Mouse (Mus musculus): Measurements from ENCODE around the gene Plek. TPM values are rescaled to one million over a fixed set of nuclear protein-coding genes. Genes with fewer than 3 reads are reported as not detected.

Plek gene
- polyA plus RNA-seq, 1 experiment from 2014 or later: 6.1 TPM

DNA sequence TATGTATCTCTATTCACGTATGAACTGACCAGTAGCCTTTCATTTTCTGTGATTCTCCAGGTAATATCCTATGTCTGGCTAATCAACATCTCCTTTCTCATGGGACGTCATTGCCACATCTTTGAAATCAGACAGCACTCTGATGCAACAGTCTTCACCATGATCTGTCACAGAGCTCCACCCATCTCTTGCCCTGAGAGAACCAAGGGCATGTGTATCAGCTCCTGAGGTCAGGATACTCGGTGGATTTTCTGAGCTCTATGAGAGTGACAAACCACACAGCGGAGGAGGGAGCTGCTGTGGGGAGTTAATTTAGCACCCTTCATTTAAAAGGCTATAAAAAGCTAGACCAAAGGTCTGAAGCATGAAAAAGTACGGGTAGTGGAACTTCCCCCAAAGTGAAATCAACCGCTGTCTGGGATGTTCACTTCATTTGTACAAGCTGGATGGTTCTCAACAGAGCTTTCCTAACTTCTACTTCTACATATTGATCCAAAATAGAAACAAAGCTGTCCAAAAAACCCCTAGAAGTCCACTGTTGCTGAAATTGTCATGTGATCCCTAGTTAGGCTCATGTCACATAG is 64.3 kb downstream of the Plek start:
- 89% methylated on average over 6 of the region's 6 CpGs for WGBS
- ATAC-seq (ENCODE audit: low FRiP score): no peak
- no peak overlapping the region for H3K9ac ChIP-seq (ENCODE audit: low read length)

DNA sequence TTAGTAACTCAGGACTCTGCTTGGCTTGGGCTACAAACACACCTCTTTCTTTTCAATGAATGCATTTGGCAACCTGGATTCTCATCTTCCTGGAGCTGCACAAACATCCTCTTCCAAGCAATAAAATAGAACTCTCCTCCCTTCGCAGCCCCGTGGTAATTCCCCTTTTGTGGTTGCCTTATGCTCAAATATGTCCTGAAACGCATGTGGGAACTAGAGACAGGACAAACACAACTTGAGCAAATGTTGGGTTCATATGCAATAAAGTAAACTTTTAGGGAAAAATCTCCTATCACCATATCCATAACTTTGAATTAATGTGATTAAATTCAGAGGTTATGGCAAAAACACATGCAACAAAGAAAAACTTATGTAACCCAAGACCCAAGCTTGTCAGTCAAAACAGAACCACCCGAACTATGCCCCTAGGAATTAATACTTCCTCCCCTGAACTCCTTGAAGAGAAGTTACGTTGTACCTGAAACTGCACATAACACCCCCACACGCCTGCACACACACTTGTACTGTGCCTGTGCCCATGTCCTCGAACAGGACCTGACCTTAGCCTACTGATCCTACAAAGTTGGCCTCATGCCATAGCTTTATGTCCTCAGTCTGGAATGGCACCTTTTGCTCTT is 65.5 kb downstream of the Plek start:
- Histone ChIP-seq H3K36me3 (ENCODE audit: control insufficient read depth, insufficient read depth, low read length) (no peaks in the 10 kb centered on the region), H3K27me3 (ENCODE audit: control insufficient read depth, insufficient read depth, low read length) (no peaks in the 10 kb centered on the region), H3K27ac (ENCODE audit: low read depth, low read length) (no peak overlapping the region), H3K4me2 (no peak overlapping the region), H3K4me3 (ENCODE audit: low read depth, low read length) (no peak overlapping the region), H3K9me3 (ENCODE audit: control insufficient read depth, low read length) (no peaks in the 10 kb centered on the region), H3K4me1 (ENCODE audit: control insufficient read depth, insufficient read depth, low read length) (no peaks in the 10 kb centered on the region), H3K9ac (ENCODE audit: low read length) (no peak overlapping the region)
- no peak for ATAC-seq (ENCODE audit: low FRiP score)
- DNase-seq (ENCODE audit: low spot score, missing footprints): no peak
- 90% methylated on average over 7 of the region's 7 CpGs for WGBS

More for the DNA sequence above, 64.3 kb downstream of the Plek start:
- no peaks in the 10 kb centered on the region for H3K27me3 ChIP-seq (ENCODE audit: control insufficient read depth, insufficient read depth, low read length)
- H3K27ac ChIP-seq (ENCODE audit: low read depth, low read length): no peak overlapping the region
- H3K4me1 ChIP-seq (ENCODE audit: control insufficient read depth, insufficient read depth, low read length): no peaks in the 10 kb centered on the region
- no peaks in the 10 kb centered on the region for H3K36me3 ChIP-seq (ENCODE audit: control insufficient read depth, insufficient read depth, low read length)
- H3K9me3 ChIP-seq (ENCODE audit: control insufficient read depth, low read length): no peaks in the 10 kb centered on the region
- H3K4me3 ChIP-seq (ENCODE audit: low read depth, low read length): no peak overlapping the region
- no peak overlapping the region for H3K4me2 ChIP-seq
- DNase-seq (ENCODE audit: low spot score, missing footprints): no peak

DNA sequence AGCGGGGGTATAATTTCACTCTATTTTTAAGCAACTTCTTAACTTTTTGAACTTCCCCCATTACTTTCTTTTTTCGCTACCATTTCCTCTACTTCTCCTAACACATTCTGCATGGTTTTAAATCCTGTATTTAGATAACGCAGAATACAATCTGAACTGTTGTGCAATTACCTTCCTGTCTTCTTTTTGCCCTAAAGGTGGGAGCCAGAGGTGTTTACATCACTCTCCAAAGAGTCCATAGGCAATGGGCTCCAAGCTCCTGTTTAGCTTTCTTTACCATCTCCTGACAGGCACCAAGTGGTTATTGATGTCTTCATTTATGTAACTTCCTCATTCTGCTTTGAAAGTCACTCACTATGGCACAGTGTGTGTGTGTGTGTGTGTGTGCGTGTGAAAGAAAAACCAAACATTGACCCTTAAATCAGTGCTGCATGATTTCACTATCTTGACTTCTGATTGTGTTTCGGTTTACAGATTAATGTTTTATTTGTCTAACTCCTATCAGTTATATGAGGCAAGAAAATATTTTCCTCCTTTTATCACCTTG is 73.9 kb downstream of the Plek start:
- no peaks in the 10 kb centered on the region for H3K36me3 ChIP-seq (ENCODE audit: control insufficient read depth, insufficient read depth, low read length)
- H3K4me2 ChIP-seq: no peak overlapping the region
- DNase-seq (ENCODE audit: low spot score, missing footprints): no peak
- 90% methylated on average over 5 of the region's 5 CpGs for WGBS
- ATAC-seq (ENCODE audit: low FRiP score): no peak
- no peaks in the 10 kb centered on the region for H3K4me1 ChIP-seq (ENCODE audit: control insufficient read depth, insufficient read depth, low read length)
- no peaks in the 10 kb centered on the region for H3K27me3 ChIP-seq (ENCODE audit: control insufficient read depth, insufficient read depth, low read length)
- H3K9ac ChIP-seq (ENCODE audit: low read length): no peak overlapping the region
- no peaks in the 10 kb centered on the region for H3K9me3 ChIP-seq (ENCODE audit: control insufficient read depth, low read length)
- no peak overlapping the region for H3K27ac ChIP-seq (ENCODE audit: low read depth, low read length)
- H3K4me3 ChIP-seq (ENCODE audit: low read depth, low read length): no peak overlapping the region

DNA sequence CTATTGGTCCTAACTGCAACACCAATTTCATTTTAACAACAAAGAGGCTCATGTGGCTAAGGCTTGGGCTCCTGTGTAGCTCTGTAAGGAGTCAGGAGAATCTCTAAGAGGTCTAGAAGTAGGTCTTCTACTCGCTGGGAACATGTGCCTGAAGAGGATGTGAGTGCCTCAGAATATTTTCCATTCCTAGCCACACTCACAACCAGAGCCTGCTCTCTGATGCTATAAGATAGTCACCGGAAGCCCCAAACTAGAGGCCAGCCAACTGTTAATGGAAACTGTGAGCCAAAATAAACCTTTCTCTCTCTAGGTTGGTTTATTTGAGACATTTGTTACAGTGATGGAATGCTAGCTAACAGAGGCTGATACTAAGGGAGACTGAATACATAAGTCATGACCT is 74.6 kb downstream of the Plek start:
- Histone ChIP-seq H3K9ac (ENCODE audit: low read length) (no peak overlapping the region), H3K27ac (ENCODE audit: low read depth, low read length) (no peak overlapping the region), H3K9me3 (ENCODE audit: control insufficient read depth, low read length) (no peaks in the 10 kb centered on the region), H3K36me3 (ENCODE audit: control insufficient read depth, insufficient read depth, low read length) (no peaks in the 10 kb centered on the region), H3K4me1 (ENCODE audit: control insufficient read depth, insufficient read depth, low read length) (no peaks in the 10 kb centered on the region), H3K27me3 (ENCODE audit: control insufficient read depth, insufficient read depth, low read length) (no peaks in the 10 kb centered on the region), H3K4me3 (ENCODE audit: low read depth, low read length) (no peak overlapping the region), H3K4me2 (no peak overlapping the region)
- no peak for ATAC-seq (ENCODE audit: low FRiP score)
- no peak for DNase-seq (ENCODE audit: low spot score, missing footprints)
- WGBS: 78% methylated on average over 2 of the region's 2 CpGs

DNA sequence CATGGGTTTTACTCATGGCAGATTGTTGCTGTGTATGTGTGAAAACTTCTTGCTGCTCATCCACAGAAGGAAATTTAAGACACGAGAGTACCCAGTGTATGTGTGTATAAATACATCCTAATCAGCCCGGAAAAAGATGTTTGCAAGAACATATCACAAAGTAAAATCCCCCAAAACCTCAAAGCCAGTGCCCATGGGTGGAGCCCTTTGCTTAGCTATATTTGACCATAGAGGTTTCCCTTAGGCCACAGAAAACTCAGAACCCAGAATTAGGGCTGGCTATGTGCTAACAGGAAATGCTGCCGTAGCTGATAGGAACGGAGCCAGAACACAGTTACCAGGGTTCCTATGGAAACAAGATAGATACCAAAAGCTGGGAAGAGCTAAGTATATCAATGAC is 75.2 kb downstream of the Plek start:
- Histone ChIP-seq H3K9ac (ENCODE audit: low read length) (no peak overlapping the region), H3K27ac (ENCODE audit: low read depth, low read length) (no peak overlapping the region), H3K27me3 (ENCODE audit: control insufficient read depth, insufficient read depth, low read length) (no peaks in the 10 kb centered on the region), H3K36me3 (ENCODE audit: control insufficient read depth, insufficient read depth, low read length) (no peaks in the 10 kb centered on the region), H3K4me1 (ENCODE audit: control insufficient read depth, insufficient read depth, low read length) (no peaks in the 10 kb centered on the region), H3K4me3 (ENCODE audit: low read depth, low read length) (no peak overlapping the region), H3K4me2 (no peak overlapping the region), H3K9me3 (ENCODE audit: control insufficient read depth, low read length) (no peaks in the 10 kb centered on the region)
- 84% methylated on average over 4 of the region's 4 CpGs for WGBS
- ATAC-seq (ENCODE audit: low FRiP score) (no peak), DNase-seq (ENCODE audit: low spot score, missing footprints) (no peak)

DNA sequence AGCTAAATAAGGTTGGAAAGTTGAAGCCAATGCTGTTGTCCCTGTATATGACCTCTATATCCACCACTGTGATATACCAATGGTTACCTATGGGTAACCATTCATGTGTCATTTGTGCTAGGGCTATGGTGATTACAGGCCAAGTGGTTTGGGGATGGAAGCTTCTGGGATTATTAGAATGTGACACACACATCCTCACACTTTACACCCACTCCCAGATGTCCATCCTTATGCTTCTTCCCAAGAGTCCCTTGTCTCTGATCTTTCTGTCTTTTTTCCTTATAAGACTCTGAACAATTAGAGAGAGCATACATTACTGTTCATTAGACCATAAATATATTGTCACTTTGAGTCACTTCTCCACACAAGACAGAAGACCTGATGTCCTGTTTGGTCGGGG is 79.1 kb downstream of the Plek start:
- no peaks in the 10 kb centered on the region for H3K36me3 ChIP-seq (ENCODE audit: control insufficient read depth, insufficient read depth, low read length)
- 86% methylated on average over 1 of the region's 1 CpGs for WGBS
- no peak for ATAC-seq (ENCODE audit: low FRiP score)

DNA sequence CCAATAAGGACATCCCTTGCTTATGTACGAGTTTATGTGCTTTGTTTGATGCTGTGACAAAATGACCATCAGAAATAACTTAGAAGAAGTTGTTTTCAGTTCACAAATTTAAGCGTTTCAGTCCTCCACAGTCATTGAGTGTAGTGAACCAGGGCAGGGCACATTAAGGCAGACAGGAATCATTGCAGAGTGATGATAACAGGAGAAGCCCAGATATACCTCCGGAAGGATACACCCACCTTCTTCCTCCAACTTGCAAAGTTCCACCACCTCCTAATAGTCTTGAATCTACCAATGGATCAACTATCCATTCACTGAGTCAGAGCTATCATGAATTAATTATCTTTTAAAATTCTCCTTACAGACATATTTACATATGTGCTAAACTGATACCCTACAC is 80.2 kb downstream of the Plek start:
- no peaks in the 10 kb centered on the region for H3K9me3 ChIP-seq (ENCODE audit: control insufficient read depth, low read length)
- H3K27ac ChIP-seq (ENCODE audit: low read depth, low read length): no peak overlapping the region
- ATAC-seq (ENCODE audit: low FRiP score): no peak
- H3K9ac ChIP-seq (ENCODE audit: low read length): no peak overlapping the region
- H3K4me1 ChIP-seq (ENCODE audit: control insufficient read depth, insufficient read depth, low read length): no peaks in the 10 kb centered on the region
- WGBS: 87% methylated on average over 3 of the region's 3 CpGs
- H3K27me3 ChIP-seq (ENCODE audit: control insufficient read depth, insufficient read depth, low read length): no peaks in the 10 kb centered on the region
- H3K36me3 ChIP-seq (ENCODE audit: control insufficient read depth, insufficient read depth, low read length): no peaks in the 10 kb centered on the region
- H3K4me2 ChIP-seq: no peak overlapping the region
- no peak for DNase-seq (ENCODE audit: low spot score, missing footprints)
- no peak overlapping the region for H3K4me3 ChIP-seq (ENCODE audit: low read depth, low read length)

More for the DNA sequence above, 79.1 kb downstream of the Plek start:
- Histone ChIP-seq H3K4me3 (ENCODE audit: low read depth, low read length) (no peak overlapping the region), H3K27ac (ENCODE audit: low read depth, low read length) (no peak overlapping the region), H3K9me3 (ENCODE audit: control insufficient read depth, low read length) (no peaks in the 10 kb centered on the region), H3K4me2 (no peak overlapping the region), H3K27me3 (ENCODE audit: control insufficient read depth, insufficient read depth, low read length) (no peaks in the 10 kb centered on the region), H3K9ac (ENCODE audit: low read length) (no peak overlapping the region), H3K4me1 (ENCODE audit: control insufficient read depth, insufficient read depth, low read length) (no peaks in the 10 kb centered on the region)
- DNase-seq (ENCODE audit: low spot score, missing footprints): no peak

DNA sequence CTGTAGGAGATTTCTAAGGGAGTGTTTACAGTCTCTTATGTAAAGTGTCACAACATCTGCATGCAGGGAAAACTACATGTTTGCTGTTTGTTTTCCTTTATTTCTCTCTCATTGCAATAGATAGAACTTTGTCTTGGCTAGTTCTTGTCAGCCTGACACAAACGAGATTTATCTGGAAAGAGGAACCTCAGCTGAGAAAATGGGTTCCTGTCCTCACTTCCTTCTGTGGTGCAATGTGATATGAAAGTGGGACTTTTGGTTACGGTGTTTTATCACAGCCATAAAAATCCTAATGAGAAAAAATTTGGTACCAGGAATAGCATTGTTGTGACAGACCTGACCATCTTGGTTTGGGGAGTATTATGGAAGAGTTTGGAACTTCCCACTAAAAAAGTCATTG is 82.5 kb downstream of the Plek start:
- DNase-seq (ENCODE audit: low spot score, missing footprints) (no peak), ATAC-seq (ENCODE audit: low FRiP score) (no peak)
- WGBS: 81% methylated on average over 2 of the region's 2 CpGs
- Histone ChIP-seq H3K4me3 (ENCODE audit: low read depth, low read length) (no peak overlapping the region), H3K36me3 (ENCODE audit: control insufficient read depth, insufficient read depth, low read length) (no peaks in the 10 kb centered on the region), H3K9me3 (ENCODE audit: control insufficient read depth, low read length) (no peaks in the 10 kb centered on the region), H3K4me2 (no peak overlapping the region), H3K4me1 (ENCODE audit: control insufficient read depth, insufficient read depth, low read length) (no peaks in the 10 kb centered on the region), H3K9ac (ENCODE audit: low read length) (no peak overlapping the region), H3K27me3 (ENCODE audit: control insufficient read depth, insufficient read depth, low read length) (no peaks in the 10 kb centered on the region), H3K27ac (ENCODE audit: low read depth, low read length) (no peak overlapping the region)

DNA sequence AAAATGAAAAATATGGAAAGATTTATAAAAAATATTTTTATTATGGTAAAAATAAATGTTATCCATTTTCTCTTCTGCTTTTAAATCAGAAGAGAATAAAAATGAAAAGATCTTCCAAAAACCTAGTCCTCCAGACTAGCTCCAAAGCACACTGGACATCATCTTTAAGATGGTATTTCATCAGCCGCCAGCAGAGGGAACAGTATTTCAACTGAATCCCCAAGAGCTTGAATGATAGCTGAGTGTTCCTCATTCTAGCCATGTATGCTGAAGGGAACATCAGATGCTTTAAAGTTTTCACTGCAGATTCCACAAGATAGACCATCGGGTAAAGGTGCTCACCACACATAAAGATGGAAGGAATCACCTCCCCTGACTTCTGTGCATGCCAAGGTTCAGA is 84.4 kb downstream of the Plek start:
- Histone ChIP-seq H3K27ac (ENCODE audit: low read depth, low read length) (no peak overlapping the region), H3K4me1 (ENCODE audit: control insufficient read depth, insufficient read depth, low read length) (no peaks in the 10 kb centered on the region), H3K4me3 (ENCODE audit: low read depth, low read length) (no peak overlapping the region), H3K9ac (ENCODE audit: low read length) (no peak overlapping the region), H3K27me3 (ENCODE audit: control insufficient read depth, insufficient read depth, low read length) (no peaks in the 10 kb centered on the region), H3K9me3 (ENCODE audit: control insufficient read depth, low read length) (no peaks in the 10 kb centered on the region), H3K36me3 (ENCODE audit: control insufficient read depth, insufficient read depth, low read length) (no peaks in the 10 kb centered on the region), H3K4me2 (no peak overlapping the region)
- DNase-seq (ENCODE audit: low spot score, missing footprints) (no peak), ATAC-seq (ENCODE audit: low FRiP score) (peak; percentile 61; the same call in 1 of the 2 replicates)
- WGBS: 42% methylated on average over 2 of the region's 2 CpGs

Measured in midbrain, embryonic 11.5 days (tissue).